Mouse (Mus musculus) spleen, embryonic (tissue): ENCODE results near the gene Stx8.

Experiments used
- CTCF ChIA-PET: fragments of 350-600 bp; sonication (Branson Sonifier 250); formaldehyde crosslinking; loops from one replicate; lab custom pipeline; 2022; lab: Charles Lee

The Stx8 gene

DNA sequence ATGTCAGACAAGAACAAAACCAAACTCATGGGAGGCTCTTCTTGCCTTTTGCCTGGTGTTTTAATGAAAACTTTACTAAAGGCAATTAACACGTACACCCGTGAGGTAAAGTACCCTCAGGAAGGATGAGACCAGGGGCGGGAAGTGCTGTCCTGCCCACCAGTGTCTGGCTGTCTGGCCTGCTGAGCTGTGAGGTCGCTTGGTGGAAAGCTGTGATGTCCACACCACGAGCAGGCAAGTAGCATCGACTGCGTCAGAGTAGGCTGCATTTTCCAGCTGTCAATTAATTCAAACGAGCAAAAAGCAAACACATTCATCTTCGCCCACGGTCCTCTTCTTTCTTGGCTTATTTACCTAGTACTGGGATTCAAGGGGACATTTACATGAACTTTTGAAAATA is 232.7 kb downstream of the Stx8 start:
- CTCF ChIA-PET, result interaction anchor here (0.5 kb wide), 1 partner anchor 44 kb away, joined by 3 read pairs; no protein-coding TSS in a partner anchor

DNA sequence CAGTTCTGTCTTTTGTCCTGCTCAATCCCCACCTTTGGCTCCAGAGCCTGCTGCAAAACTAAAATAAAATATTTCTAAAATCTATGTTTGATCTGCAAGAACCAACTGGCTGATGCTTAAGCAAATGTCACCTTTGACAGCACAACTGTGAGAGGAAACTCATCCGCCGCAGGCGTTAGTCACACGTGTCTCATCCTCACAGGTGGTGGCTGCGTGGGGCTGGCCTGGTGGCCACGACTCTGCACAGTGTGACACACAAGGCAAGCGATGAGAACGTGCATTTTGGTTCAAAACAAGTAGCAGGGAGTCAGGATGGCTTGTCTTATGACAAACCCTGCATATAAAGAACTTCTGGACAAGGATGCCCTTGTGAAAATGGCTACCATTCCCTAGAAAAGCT is 233.1 kb downstream of the Stx8 start:
- CTCF ChIA-PET, result interaction anchor here (0.5 kb wide), 1 partner anchor 45 kb away, joined by 3 read pairs; no protein-coding TSS in a partner anchor

DNA sequence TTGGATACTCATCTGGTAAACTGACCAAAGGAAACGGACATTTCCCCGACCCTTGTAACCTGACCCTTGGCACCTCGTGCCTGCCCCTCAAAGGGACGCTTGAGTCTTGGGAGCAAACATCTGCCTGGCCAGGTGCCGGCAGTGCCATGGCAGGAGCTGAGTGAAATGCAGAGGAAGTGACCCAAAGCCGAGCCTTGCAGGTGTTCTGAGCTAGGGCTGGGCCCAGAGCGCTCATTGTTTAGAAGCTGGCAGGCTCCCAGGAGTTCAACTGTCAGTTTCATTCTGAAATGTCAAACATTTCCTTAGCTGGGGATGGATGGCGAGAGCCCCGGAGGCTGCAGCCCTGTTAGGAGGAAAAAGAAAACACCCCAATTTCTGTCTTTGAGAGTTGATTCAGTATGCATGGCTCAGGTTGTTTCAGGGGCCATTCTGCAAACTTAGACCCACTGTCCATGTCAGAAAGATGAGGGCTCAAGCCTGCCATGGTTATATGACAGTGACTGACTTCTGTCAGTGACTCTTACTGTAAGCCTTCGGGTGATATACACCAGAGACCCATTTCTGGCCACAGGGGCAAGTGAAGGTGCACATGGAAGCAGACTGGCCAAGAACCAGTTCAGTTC is 233.9 kb downstream of the Stx8 start:
- CTCF ChIA-PET, result interaction anchor here (0.6 kb wide), 1 partner anchor 526 kb away, joined by 13 read pairs; no protein-coding TSS in a partner anchor

DNA sequence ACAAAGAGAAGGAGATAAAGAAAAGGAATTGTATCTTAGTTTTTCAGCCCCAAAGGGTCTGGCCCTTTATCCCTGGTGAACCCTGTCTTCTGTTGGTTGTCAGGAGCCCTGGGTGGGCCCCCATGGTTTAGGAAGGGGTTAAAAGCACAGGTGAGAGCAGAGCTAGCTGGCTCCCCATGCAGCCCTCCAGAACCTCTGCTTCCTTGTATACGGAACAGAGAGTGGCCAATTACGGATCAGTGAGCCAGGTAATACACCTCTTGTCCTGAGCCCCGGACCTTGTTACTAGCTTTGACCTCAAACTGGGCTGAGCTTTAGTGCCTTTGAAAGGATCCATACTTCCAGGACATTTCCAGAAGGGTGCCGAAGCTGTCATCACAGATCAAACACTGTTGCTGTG is 234.5 kb downstream of the Stx8 start:
- CTCF ChIA-PET, result interaction anchor here (0.6 kb wide), 1 partner anchor 527 kb away, joined by 13 read pairs; no protein-coding TSS in a partner anchor

DNA sequence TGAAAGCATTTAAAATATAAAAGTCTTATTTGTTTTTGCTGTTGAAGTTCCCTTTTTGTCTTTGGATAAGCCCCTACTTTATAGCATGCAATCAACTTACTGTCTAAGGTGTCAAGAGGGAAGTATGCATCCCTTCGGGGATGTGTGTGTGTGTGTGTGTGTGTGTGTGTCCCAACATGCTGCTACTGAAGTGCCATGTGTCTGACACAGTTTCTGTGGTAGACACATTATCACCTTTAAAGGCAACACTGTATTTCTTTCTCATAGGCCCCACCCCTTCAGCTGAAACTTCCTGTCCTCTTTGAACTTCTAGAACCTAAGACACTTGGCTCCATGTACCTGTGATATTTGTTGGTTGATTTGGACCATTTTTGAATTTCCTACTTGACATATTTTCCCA is 235.1 kb downstream of the Stx8 start:
- CTCF ChIA-PET, result no interaction called here

DNA sequence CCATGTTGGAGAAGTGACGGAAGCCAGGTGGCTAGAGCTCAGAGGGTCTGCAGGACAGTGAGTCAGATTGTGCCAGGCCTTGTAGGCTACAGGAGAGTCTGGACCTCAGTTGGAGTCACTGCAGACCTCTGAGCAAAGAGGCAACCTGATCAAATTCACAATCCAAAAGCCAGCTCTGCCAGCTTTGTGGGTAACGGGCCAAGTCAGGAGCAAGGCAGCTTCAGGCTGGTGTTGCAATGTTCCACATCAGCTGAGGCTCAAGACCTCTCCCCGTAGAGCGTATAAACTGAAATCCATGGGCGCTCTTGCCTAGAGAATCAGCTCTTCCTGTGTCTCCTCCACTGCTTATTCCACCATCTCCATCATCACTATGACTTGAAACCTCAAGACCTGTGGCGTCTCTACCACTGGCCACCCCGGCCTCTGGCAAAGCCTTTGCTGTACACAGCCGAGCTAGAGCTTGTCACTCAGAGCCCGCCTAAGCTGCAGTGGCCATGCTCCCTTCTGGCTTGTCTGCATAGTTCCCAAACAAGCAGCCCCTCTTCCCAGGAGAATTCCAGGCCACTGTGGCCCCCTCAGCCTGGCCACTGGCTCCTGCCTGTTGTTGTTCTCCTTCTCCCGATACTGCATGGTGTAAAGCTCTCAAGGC is 235.9 kb downstream of the Stx8 start:
- CTCF ChIA-PET, result no interaction called here

DNA sequence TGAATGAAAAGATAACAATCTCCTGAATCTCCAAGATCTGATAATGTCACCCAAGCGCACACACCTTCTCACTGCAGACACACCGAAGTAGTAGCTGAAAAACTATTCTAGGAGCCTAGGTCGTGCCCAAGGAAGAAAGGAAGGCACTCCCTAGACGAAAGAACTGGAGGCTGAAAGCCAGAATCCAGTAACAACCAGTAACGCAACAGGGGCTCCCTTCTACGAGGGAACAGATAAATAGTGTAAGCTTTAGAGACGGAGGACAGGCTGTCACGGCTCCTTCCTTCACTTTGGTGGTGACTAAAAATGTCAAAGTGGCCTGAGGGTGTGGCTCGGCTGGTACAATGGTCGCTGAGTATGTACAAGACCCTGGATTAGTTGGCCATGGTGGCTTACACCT is 236.6 kb downstream of the Stx8 start:
- CTCF ChIA-PET, result no interaction called here

DNA sequence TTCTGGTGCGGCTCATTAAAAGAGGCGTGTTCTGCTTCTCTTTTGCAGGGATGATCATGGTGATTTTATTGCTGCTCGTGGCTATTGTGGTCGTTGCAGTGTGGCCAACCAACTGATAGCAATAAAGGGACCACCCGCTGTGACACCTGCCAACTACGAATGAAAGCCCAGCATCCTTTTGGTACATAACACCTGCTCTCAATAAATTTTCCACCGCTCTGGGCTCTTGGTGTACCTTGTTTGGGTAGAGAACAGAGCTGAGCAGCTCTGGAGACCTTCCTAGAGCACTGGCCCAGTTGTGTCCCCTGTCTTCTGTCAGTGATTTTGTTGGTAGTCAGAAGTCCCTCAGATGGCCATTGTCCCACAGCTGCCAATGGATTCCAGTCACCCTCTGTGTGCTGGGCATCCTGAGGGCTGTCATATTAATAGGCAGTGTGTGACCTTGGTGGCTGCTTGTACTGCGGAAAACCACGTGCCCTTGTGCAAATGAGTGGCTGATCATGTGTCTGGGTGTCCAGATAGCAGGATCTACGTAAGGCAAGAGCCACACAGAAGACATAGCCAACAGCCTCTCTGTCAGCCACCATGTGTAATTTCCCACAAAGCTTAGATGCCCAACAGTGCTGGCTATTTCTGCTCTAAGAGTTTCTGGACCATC is 237.8 kb downstream of the Stx8 start:
- CTCF ChIA-PET, result no interaction called here

DNA sequence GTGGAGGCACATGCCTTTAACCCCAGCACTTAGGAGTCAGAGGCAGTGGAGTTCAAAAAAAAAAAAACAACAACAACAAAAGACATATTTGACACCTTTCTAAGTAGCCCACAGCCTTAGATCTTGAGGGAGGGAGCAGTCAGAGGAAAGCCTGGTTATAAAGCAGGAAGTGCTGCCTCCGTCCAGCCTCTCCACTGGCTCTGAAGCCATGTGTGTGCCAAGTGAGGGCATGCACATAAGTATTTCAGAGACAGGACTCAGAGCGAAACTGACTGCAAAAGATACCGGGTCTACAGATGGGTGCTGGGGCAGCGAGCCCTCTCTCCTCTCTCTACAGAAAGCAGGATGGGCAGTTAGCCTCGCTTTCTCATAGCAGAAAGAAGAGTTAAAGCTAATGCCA is 238.4 kb downstream of the Stx8 start:
- CTCF ChIA-PET, result no interaction called here

DNA sequence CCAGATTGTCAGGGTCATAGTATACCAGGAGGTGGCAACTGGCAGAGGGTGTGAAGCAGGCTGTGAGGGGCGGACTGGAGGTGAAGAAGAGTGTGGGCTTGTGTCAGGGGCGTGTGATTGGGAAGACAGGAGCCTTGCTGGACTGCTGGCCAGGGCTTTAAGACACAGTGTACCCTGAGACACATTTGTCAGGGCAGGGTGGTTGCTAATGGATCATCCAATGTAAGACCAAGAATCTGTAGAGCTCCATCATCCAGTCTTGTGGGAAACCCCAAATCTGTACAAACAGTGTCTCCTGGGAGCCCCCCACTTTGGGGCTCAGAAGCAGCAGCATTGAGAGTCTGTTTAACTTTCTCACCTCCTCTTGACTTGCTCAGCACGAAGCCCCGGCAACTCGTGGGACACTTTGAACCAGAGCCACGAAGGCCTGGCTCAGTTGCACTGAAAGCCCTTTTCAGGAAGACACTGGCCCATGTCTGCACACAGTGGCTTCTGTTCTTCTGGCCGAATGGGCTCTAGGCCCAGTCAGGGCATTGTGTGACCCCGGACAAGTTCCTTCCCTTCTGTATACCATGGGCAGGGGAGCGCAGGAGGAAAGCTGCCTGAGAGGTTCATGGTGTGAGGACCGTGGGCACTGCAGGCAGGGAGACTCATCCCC is 239.7 kb downstream of the Stx8 start:
- CTCF ChIA-PET, result no interaction called here

DNA sequence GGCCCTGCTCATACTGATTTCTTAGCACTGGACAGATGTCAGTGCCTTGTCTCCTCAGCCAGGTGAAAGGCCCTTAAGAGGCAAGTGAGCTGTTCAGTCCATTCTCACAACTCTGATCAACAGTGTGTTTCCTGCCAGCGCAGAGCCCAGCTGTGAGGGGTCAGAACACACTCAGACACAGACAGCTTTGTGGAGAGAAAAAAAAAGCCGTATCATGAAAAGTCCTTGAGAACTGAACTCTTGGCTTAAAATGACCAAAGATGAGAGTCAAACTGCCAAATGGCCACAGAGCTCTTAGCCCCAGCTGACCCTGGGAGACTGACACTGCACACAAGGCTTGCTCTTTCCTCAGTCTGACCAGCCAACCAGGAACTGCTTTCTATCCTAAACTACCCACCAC is 242.0 kb downstream of the Stx8 start:
- CTCF ChIA-PET, result no interaction called here

DNA sequence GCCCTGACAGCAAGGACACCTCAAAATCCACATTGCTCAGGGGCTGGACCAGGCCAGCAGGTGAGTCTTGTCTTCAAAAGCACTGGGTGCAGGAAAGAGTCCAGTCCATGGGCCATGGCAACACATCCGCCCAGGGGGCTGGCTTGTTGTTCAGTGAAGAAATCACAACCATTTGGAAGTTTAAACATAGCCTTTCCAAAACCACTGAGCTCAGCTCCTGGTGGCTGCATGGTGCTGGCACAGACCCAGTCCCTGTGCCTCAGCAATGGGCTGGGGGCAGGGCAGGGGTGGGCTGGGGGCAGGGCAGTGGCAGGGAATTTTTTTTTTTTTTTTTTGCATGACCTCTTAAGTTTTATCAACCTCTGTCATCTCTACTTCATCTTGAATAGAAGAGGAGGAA is 242.6 kb downstream of the Stx8 start:
- CTCF ChIA-PET, result no interaction called here

DNA sequence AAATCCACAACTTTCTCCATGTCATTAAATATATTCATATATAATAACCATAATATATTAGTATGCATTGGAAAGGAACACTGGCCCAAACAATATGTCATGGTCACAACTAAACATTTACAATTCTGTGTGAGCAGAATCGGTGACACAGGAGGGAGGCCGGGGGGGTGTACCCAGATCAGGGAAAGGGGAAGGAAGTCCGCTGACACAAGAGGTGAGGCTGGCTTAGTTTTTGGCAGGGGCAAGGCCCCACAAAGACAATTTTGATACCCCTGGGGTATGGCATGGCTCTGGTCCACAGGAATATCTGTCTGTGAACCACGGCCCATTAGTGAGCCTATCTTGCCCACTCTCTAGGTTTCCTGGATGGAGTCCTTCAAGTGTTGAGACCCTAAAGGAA is 243.5 kb downstream of the Stx8 start:
- CTCF ChIA-PET, result no interaction called here

DNA sequence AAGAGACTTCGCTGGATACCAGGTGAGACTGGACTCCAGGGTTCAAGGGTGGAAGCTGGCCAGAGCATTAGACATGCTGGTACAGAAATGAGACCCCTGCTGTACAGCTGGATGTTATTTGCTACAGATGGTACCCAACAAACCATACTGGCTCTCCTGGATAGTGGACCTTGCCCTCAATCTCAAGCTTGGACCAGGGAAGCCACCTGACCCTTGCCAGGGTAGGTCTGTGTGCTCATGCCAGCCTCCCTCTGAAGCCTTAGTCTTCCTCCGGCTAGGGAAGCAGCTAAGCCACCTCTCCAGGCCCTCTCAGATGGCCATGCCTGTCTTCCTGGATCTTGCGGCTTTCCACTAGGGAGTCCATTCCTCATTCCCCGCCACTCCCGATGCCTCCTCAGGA is 244.7 kb downstream of the Stx8 start:
- CTCF ChIA-PET, result interaction anchor here (0.6 kb wide), 1 partner anchor 1864 kb away, joined by 3 read pairs; no protein-coding TSS in a partner anchor

DNA sequence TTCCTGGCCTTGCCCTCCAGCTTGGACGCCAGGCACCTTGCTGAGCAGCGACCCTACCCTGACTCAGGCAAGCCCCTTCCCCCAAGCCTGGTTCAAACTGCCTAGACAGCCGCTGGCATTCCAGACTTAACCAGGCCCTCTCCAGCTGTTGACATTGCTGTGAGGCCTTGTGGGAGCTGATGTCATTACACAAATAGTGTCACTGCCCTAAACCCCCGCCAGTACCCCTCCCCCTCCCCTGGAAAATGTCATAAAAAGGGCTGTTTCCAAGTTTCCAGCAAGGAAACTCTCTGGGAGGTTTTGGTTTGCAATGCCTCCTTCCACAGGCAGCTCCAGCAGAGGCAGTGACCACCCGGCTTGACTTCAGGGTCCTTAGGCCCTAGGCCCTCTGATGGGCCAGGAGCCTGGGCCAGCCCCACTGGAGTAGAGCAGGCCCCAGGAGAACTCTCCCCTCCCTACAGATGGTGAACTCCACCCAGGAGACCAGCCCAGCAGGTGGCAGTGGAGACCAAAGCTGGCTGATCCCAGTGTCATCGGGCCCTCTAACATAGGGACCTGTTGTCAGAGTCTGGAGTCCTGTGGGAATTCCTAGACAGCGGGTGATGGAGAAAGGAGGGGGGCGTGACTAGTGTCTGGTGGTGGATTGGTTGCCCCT is 246.1 kb downstream of the Stx8 start:
- CTCF ChIA-PET, result no interaction called here

DNA sequence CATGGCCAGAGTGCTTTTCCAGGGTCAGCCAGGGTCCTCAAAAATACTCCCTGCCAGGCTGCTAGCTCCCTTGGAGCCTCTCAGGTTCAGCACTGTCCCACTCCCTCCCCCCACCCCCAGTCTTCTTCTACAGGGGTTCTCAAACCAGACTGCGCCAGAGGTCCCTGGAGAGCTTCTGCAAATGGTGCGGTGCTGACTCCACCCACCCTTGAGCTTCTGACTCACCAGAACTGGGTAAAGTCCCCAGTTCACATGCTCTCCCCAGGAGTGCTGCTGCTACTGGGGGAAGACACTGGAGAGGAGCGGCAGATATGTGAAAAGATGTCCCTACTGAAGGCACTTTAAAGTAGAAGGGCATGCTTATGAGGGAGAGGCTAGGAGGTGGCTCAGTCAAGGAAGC is 247.9 kb downstream of the Stx8 start:
- CTCF ChIA-PET, result no interaction called here

DNA sequence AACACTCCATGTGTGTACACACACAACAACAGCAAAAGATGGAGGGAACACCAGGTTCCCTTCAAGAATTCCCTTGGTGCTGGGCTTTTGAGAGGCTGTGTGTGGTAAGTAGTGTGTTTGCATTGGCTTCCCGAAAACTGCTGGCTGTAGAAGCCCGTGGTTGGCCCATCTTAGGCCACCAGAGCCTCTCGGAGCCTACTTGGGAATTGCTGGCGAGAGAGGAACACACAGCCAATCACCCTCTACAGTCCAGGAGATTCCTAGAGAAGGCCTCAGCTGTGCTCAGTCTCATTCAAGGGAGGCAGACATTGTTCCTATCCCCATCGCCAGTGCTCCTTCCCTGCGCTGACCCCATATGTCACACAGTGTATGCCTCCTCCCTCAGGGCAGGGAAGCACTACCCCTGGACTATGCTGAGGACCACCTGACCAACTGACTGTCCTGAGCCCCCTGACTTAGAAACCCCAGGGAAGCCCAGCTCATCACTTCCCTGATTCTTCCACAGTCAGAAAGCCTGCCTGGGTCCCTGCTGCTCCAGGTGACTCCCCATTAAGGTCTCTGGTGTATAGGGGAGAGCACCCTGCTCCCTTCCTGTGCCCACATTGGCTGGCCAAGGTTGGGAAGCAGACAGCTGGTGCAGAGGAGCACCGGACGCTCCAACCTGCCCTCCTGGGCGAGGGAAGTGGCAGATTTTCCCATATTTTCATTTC is 248.7 kb downstream of the Stx8 start:
- CTCF ChIA-PET, result no interaction called here

DNA sequence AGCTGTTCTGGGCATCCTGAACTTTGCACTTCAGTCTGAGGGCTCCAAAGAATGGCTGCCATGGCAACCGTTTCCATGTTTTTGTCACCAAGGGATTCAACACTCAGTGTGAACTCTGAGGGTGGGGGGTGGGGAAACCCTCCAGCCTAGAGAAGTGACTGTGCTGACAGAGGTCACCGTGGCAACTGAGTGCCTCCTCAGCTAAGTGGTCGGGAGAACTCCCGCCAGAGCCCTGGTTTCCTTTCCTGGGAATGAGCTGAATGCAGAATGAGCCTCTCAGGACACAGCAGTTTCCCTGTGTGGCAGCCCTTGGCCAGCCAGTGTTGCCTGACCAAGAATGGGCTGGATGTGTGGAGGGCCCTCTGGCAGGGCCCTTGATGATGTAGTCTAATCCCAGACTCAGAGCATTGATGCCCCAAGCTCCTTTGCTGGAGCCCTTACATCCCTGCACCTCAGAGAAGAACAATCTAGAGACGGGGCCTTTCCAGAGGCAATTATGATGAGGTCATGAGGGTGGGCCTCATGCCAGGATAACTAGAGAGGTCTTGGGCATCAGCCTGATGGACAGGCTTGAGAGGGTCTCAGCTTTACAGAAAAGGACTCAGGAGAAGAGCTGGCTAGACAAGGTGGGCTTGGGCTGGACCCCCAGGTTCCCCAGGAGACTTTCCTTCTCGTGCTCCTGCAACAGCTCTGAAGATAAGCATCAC is 249.4 kb downstream of the Stx8 start:
- CTCF ChIA-PET, result no interaction called here

DNA sequence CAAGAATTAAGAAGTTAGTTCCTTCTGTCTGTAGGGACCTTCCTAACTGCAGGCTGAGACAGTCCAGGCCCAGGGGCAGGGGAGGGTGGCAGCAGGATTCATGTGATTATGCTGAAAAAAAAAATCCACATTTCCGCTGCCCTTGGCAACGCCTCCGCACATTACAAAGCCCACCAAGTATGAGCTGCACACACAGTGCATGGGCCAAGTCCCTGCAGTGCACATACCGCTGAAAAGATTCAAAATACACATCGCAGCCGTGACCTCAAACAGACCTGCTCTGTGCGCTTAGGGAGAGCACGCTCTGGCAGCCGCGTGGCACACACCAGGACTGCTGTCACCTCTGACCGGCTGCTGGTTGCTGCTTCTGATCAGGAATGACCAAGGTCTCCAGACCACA is 250.0 kb downstream of the Stx8 start:
- CTCF ChIA-PET, result no interaction called here

DNA sequence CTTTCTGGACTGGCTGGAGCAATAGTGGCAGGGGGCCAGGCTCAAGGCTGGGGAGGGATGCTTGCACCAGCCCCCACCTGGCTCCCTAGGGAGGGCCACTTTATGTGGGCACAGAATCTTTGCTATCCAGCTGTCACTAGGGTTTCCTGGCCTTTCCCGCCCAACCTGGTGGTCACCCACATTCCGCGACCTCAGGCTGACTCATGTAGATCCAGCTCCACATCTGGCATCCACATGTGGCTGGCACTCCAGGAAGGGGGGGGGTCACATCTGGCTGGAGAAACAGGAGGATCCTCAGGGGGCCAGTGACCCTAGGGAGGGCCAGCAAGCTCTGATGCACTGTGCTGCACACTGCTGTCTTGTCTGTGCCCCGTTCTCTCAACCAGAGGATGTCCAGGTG is 254.7 kb downstream of the Stx8 start:
- CTCF ChIA-PET, result no interaction called here

DNA sequence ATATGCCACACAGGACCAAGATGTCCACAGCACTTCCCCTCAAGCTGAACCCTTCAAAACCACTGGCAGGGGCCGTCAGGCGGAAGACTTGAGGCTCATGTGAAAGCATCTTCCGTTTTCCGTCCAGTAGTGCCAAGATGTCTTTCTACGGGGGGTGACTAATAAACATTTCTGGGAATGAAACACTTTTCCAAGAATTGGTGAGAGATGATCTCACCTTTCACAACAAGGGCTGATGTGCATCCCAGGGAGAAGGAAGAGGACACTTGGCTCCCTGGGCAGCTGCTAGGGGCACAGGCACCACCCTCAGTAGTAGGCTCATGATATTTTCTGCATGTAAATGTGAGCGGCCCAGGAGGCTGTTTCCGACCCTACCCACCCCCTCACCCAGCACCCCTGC is 256.2 kb downstream of the Stx8 start:
- CTCF ChIA-PET, result no interaction called here
